Mouse (Mus musculus): ENCODE results near the gene Nkiras2.
"Not testable (repeated sequence)": the region's sequence is repeated elsewhere in the genome, so short reads cannot be mapped to it uniquely, and the experiment has no call there.

Nkiras2 gene

GRCm38 (mm10) chr11:100618761-100619484 lies at the start of gene Nkiras2:
Nkiras2 (plus strand) TSS chr11:100619244.
- DNase-seq, result no peak

- DNase-seq, result no peak
Observed at GRCm38 (mm10) chr11:100569789-100570188, 49.3 kb upstream of the Nkiras2 start.

- peak; percentile 79 for DNase-seq
Observed at GRCm38 (mm10) chr11:100570430-100571201, 48.4 kb upstream of the Nkiras2 start.

- DNase-seq, result peak; percentile 57
Observed at GRCm38 (mm10) chr11:100571202-100571567, 47.9 kb upstream of the Nkiras2 start.

- no peak for DNase-seq
Observed at GRCm38 (mm10) chr11:100574188-100574587, 44.9 kb upstream of the Nkiras2 start.

- DNase-seq, result peak; percentile 65
Observed at GRCm38 (mm10) chr11:100574708-100575483, 44.1 kb upstream of the Nkiras2 start, which contains the start of gene Cnp. Cnp (plus strand) TSS chr11:100574904.

- DNase-seq, result peak; percentile 62
Observed at GRCm38 (mm10) chr11:100575484-100575855, 43.6 kb upstream of the Nkiras2 start.

- no peak for DNase-seq
Observed at GRCm38 (mm10) chr11:100576256-100576655, 42.8 kb upstream of the Nkiras2 start.

- no peak for DNase-seq
Observed at GRCm38 (mm10) chr11:100577852-100578599, 41.0 kb upstream of the Nkiras2 start.

GRCm38 (mm10) chr11:100579116-100579799 lies 39.8 kb upstream of the Nkiras2 start:
- DNase-seq, result no peak

- no peak for DNase-seq
Observed at GRCm38 (mm10) chr11:100580275-100580674, 38.8 kb upstream of the Nkiras2 start.

GRCm38 (mm10) chr11:100581756-100582155 lies 37.3 kb upstream of the Nkiras2 start:
- DNase-seq, result peak; percentile 50

GRCm38 (mm10) chr11:100582413-100582812 lies 36.6 kb upstream of the Nkiras2 start:
- DNase-seq, result not testable (repeated sequence)

- DNase-seq, result no peak
Observed at GRCm38 (mm10) chr11:100582836-100583235, 36.2 kb upstream of the Nkiras2 start.

GRCm38 (mm10) chr11:100584561-100584961 lies 34.5 kb upstream of the Nkiras2 start:
- DNase-seq, result no peak

GRCm38 (mm10) chr11:100585148-100585547 lies 33.9 kb upstream of the Nkiras2 start:
- no peak for DNase-seq

GRCm38 (mm10) chr11:100588462-100588861 lies 30.6 kb upstream of the Nkiras2 start:
- DNase-seq, result no peak

GRCm38 (mm10) chr11:100592346-100593046 lies 26.5 kb upstream of the Nkiras2 start:
- DNase-seq, result no peak

GRCm38 (mm10) chr11:100594608-100595007 lies 24.4 kb upstream of the Nkiras2 start:
- no peak for DNase-seq

GRCm38 (mm10) chr11:100595533-100595932 lies 23.5 kb upstream of the Nkiras2 start:
- DNase-seq, result no peak

GRCm38 (mm10) chr11:100598074-100598473 lies 21.0 kb upstream of the Nkiras2 start:
- no peak for DNase-seq
